Mouse (Mus musculus): ENCODE measurements around the gene Hist1h2ad. TPM values are rescaled to one million over a fixed set of nuclear protein-coding genes. Genes with fewer than 3 reads are reported as not detected.
"Not testable (repeated sequence)": the region's sequence is repeated elsewhere in the genome, so short reads cannot be mapped to it uniquely, and the experiment has no call there.

Gene Hist1h2ad
- polyA plus RNA-seq, 1 experiment from 2014 or later = 6.2 TPM

DNA sequence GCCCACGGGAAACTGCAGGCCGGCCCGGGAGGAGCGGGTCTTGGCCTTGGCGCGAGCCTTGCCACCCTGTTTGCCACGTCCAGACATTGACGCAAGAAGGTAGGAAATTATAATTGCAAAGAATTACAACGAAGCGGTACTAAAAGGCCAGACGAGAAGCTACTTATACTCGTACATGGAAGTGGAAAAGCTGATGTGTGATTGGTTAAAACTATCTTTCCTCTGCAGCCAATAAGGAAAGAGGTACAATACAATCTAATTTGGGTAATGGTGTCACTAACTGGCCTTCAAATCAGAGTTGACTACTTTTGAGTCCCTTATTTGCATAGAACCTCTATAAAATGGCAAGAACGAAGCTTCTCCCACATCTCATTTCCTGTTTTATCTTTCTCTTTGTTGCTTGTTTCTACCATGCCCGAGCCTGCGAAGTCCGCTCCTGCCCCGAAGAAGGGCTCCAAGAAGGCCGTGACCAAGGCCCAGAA, 3.1 kb upstream of the Hist1h2ad start, which contains the start of the genes Hist1h2ae and Hist1h2bg:
Hist1h2ae (minus strand) TSS at position 199 of the 482 bp plus-strand sequence.
Hist1h2bg (plus strand) TSS at position 375 of the 482 bp plus-strand sequence.
- H3K4me3 ChIP-seq (ENCODE audit: low read depth, low read length) = peak within 1 kb of the TSS; percentile 27
- under 1% methylated on average over 18 of the region's 18 CpGs for WGBS

DNA sequence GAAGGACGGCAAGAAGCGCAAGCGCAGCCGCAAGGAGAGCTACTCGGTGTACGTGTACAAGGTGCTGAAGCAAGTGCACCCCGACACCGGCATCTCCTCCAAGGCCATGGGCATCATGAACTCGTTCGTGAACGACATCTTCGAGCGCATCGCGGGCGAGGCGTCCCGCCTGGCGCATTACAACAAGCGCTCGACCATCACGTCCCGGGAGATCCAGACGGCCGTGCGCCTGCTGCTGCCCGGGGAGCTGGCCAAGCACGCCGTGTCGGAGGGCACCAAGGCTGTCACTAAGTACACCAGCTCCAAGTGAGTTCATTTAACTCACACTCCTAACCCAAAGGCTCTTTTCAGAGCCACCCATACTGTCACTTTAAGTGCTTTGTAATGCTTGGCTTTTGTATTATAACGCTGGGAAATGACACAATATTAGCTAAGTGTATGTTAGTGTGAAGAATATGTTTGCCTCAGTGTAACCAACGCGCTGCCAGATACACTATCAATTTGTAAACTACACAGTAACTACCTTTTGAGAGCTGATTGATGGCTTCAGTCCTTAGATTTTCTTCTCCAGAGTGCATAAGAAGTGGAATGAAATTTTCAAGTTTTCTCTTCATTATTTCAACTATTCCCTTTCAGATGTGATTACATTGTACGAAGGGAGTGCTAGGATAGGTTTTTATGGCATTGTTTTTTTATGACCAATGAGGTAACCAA, 2.5 kb upstream of the Hist1h2ad start:
- ATAC-seq (ENCODE audit: insufficient number of reproducible peaks, insufficient read depth, low FRiP score, low read depth); H3K9me3 ChIP-seq (ENCODE audit: control insufficient read depth, low read depth, low read length); H3K4me1 ChIP-seq (ENCODE audit: control insufficient read depth, insufficient read depth, low read length); H3K36me3 ChIP-seq (ENCODE audit: control insufficient read depth, insufficient read depth, low read length); H3K27me3 ChIP-seq (ENCODE audit: control insufficient read depth, insufficient read depth, low read length): not testable (repeated sequence)
- Histone ChIP-seq H3K4me3 (ENCODE audit: low read depth, low read length) (peak overlapping the region; percentile 27), H3K27ac (ENCODE audit: low read length) (peak overlapping the region; percentile 94), H3K9ac (replicated peaks; ENCODE audit: low read depth, low read length) (peak overlapping the region; percentile 22), H3K4me2 (replicated peaks; ENCODE audit: low read depth, low read length) (peak overlapping the region; percentile 41)
- WGBS = 0% methylated on average over 9 of the region's 34 CpGs

More for the DNA sequence above, 3.1 kb upstream of the Hist1h2ad start, which contains the start of the genes Hist1h2ae and Hist1h2bg:
- peak within 1 kb of the TSS; percentile 94 for H3K27ac ChIP-seq (ENCODE audit: low read length)
- H3K9me3 ChIP-seq (ENCODE audit: control insufficient read depth, low read depth, low read length) = no peaks in the 10 kb centered on the region
- H3K4me1 ChIP-seq (ENCODE audit: control insufficient read depth, insufficient read depth, low read length) = no peaks in the 10 kb centered on the region
- no peaks in the 10 kb centered on the region for H3K36me3 ChIP-seq (ENCODE audit: control insufficient read depth, insufficient read depth, low read length)
- no peaks in the 10 kb centered on the region for H3K27me3 ChIP-seq (ENCODE audit: control insufficient read depth, insufficient read depth, low read length)
- peak within 1 kb of the TSS; percentile 22 for H3K9ac ChIP-seq (replicated peaks; ENCODE audit: low read depth, low read length)
- peak; percentile 88 for ATAC-seq (ENCODE audit: insufficient number of reproducible peaks, insufficient read depth, low FRiP score, low read depth)
- H3K4me2 ChIP-seq (replicated peaks; ENCODE audit: low read depth, low read length) = peak within 1 kb of the TSS; percentile 50

DNA sequence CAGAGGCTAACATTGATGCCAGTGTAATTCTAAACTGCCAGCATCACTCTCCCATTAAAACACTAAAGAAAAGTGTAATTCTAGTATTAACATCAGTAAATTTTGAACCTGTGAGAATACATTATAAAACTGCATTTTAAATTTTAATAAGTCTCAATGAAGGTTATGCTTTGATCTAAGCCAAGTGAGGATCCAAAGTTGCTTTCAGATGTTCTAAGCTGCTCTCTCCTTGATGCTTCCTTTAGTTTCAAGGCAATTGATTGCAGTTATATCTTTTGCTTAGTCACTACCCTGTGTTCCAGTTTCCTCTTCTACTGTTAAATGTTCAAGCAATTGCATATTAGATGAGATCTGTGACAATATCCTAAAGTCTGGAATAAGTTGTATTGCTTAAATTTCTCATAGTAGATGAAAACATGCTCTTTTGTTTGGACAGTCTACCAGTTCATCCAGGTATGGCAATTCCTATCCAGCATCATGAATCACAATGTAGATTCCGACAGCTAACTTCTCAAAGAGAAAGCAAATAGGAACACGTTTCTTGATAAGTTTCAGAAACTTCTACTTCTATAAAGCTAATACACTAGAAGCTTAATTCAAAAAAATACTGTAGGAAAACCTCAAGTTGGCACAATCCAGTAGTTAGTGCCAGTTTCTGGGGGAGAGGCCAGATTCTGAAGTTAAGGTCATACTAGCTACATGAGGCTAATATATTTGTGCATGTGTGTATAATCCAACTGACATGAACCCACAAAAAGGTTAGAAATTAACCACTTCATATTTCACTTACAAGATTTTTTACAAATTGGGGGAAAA, 1.8 kb upstream of the Hist1h2ad start:
- no peaks in the 10 kb centered on the region for H3K36me3 ChIP-seq (ENCODE audit: control insufficient read depth, insufficient read depth, low read length)
- 23% methylated on average over 2 of the region's 2 CpGs for whole genome bisulfite sequencing
- peak overlapping the region; percentile 94 for H3K27ac ChIP-seq (ENCODE audit: low read length)
- H3K4me1 ChIP-seq (ENCODE audit: control insufficient read depth, insufficient read depth, low read length) = peaks cover 7% of the 10 kb centered on the region; the same call in 1 of the 2 replicates
- ATAC-seq (ENCODE audit: insufficient number of reproducible peaks, insufficient read depth, low FRiP score, low read depth) = no peak
- no peaks in the 10 kb centered on the region for H3K9me3 ChIP-seq (ENCODE audit: control insufficient read depth, low read depth, low read length)
- no peaks in the 10 kb centered on the region for H3K27me3 ChIP-seq (ENCODE audit: control insufficient read depth, insufficient read depth, low read length)
- peak overlapping the region; percentile 22 for H3K9ac ChIP-seq (replicated peaks; ENCODE audit: low read depth, low read length)
- H3K4me3 ChIP-seq (ENCODE audit: low read depth, low read length) = peak overlapping the region; percentile 27
- H3K4me2 ChIP-seq (replicated peaks; ENCODE audit: low read depth, low read length) = peak overlapping the region; percentile 41

DNA sequence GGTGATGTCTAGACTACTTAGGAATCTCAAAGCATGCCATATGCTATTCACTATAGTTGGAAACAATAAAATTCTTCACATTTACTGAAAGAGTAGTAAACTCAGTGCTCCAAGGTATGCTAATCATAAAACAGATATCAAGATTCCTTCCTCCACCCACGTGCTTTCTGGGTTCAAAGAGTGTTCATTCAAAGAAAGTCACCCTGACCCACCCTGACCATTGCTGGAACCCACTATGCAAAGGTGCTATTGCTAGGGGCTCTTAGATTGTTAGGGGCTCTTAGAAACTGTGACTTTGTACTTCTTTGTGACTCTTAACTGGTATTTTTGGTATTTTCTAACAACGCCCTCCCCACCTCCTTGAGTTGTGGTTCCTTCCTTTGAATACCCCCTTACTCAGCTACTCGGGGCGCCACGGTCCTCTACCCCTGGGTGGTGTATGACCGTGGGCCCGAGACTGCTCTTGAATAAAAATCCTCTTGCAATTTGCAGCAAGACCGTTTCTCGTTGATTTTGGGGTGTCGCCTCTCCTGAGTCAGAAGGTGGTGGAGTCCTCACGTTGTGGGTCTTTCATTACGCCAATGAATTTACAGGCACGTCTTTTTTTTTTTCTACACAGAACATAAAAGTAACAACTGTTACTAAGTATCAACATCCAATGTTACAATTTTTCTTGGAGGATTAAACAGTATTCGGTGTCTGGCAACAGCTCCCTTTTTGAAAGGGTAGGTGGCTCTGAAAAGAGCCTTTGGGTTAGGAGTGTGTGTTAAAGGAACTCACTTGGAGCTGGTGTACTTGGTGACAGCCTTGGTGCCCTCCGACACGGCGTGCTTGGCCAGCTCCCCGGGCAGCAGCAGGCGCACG, 915 bp upstream of the Hist1h2ad start:
- H3K36me3 ChIP-seq (ENCODE audit: control insufficient read depth, insufficient read depth, low read length); H3K9me3 ChIP-seq (ENCODE audit: control insufficient read depth, low read depth, low read length): not testable (repeated sequence)
- 6% methylated on average over 18 of the region's 20 CpGs for WGBS

DNA sequence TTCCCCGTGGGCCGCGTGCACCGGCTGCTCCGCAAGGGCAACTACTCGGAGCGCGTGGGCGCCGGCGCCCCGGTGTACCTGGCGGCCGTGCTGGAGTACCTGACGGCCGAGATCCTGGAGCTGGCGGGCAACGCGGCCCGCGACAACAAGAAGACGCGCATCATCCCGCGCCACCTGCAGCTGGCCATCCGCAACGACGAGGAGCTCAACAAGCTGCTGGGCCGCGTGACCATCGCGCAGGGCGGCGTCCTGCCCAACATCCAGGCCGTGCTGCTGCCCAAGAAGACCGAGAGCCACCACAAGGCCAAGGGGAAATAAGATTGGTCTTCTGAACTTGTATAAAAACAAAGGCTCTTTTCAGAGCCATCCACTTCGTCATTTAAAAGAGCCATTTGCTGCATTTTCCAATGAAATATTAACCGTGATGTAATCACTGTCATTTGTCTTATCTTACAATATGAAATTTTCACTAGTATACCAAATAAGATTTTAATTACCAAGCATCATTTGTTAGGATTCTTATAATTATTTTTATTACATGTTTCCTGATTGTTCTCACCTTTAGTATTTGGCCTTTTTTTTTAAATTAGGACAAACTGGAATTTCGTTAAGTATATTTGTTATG, 477 bp downstream of the Hist1h2ad start:
- not testable (repeated sequence) for H3K4me1 ChIP-seq (ENCODE audit: control insufficient read depth, insufficient read depth, low read length); H3K9me3 ChIP-seq (ENCODE audit: control insufficient read depth, low read depth, low read length); H3K27me3 ChIP-seq (ENCODE audit: control insufficient read depth, insufficient read depth, low read length); ATAC-seq (ENCODE audit: insufficient number of reproducible peaks, insufficient read depth, low FRiP score, low read depth); H3K36me3 ChIP-seq (ENCODE audit: control insufficient read depth, insufficient read depth, low read length)
- peak overlapping the region; percentile 60 for H3K4me2 ChIP-seq (replicated peaks; ENCODE audit: low read depth, low read length)
- 0% methylated on average over 5 of the region's 39 CpGs for WGBS
- peak overlapping the region; percentile 42 for H3K4me3 ChIP-seq (ENCODE audit: low read depth, low read length)
- peak overlapping the region; percentile 42; the same call in 1 of the 2 replicates for H3K9ac ChIP-seq (replicated peaks; ENCODE audit: low read depth, low read length)
- peak overlapping the region; percentile 94 for H3K27ac ChIP-seq (ENCODE audit: low read length)

More for the DNA sequence above, 915 bp upstream of the Hist1h2ad start:
- not testable (repeated sequence) for ATAC-seq (ENCODE audit: insufficient number of reproducible peaks, insufficient read depth, low FRiP score, low read depth); H3K4me1 ChIP-seq (ENCODE audit: control insufficient read depth, insufficient read depth, low read length); H3K27me3 ChIP-seq (ENCODE audit: control insufficient read depth, insufficient read depth, low read length)
- Histone ChIP-seq H3K4me2 (replicated peaks; ENCODE audit: low read depth, low read length) (peak overlapping the region; percentile 41), H3K4me3 (ENCODE audit: low read depth, low read length) (peak overlapping the region; percentile 27), H3K9ac (replicated peaks; ENCODE audit: low read depth, low read length) (peak overlapping the region; percentile 22), H3K27ac (ENCODE audit: low read length) (peak overlapping the region; percentile 94)

DNA sequence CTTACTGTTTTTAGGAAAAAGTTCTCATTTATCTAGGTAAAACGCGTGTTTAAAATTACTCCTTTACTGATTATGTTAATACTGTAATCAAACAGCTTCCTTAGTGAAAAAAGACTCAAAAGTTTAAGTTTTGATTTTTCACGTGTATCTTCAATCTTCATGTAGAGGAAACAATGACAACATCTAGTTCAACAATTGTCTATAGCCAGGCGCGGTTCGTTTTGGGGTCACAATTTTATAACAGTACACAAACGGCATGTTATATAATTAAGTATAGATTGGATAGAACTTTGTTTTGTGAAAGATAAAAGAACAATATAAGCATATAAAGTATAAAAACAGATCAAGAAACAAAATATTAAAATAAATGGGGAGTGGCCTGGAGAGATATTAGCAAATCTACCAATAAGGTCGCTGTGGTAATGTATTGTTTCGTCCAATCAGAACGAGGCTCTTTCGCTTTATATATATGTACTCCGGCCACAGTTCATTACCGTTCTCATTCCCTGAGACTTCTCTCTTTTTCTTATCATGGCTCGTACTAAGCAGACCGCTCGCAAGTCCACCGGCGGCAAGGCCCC, 1.2 kb downstream of the Hist1h2ad start, which contains the start of gene Hist1h3d:
Hist1h3d (plus strand) TSS at position 493 of the 581 bp plus-strand sequence.
- under 1% methylated on average over 18 of the region's 18 CpGs for WGBS
- Histone ChIP-seq H3K9ac (replicated peaks; ENCODE audit: low read depth, low read length) (peak within 1 kb of the TSS; percentile 69), H3K36me3 (ENCODE audit: control insufficient read depth, insufficient read depth, low read length) (no peaks in the 10 kb centered on the region), H3K4me2 (replicated peaks; ENCODE audit: low read depth, low read length) (peak within 1 kb of the TSS; percentile 60), H3K9me3 (ENCODE audit: control insufficient read depth, low read depth, low read length) (no peaks in the 10 kb centered on the region), H3K4me1 (ENCODE audit: control insufficient read depth, insufficient read depth, low read length) (peaks cover 7% of the 10 kb centered on the region; the same call in 1 of the 2 replicates), H3K27ac (ENCODE audit: low read length) (peak within 1 kb of the TSS; percentile 89), H3K4me3 (ENCODE audit: low read depth, low read length) (peak within 1 kb of the TSS; percentile 42), H3K27me3 (ENCODE audit: control insufficient read depth, insufficient read depth, low read length) (no peaks in the 10 kb centered on the region)
- ATAC-seq (ENCODE audit: insufficient number of reproducible peaks, insufficient read depth, low FRiP score, low read depth) = peak; percentile 66

DNA sequence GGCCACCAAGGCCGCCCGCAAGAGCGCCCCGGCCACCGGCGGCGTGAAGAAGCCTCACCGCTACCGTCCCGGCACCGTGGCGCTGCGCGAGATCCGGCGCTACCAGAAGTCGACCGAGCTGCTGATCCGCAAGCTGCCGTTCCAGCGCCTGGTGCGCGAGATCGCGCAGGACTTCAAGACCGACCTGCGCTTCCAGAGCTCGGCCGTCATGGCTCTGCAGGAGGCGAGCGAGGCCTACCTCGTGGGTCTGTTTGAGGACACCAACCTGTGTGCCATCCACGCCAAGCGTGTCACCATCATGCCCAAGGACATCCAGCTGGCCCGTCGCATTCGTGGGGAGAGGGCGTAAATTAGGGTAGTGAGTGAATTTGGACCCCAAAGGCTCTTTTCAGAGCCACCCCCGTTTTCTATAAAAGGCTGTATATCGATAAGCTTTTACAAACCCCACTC, 1.7 kb downstream of the Hist1h2ad start:
- H3K9ac ChIP-seq (replicated peaks; ENCODE audit: low read depth, low read length) = peak overlapping the region; percentile 69
- H3K4me2 ChIP-seq (replicated peaks; ENCODE audit: low read depth, low read length) = peak overlapping the region; percentile 60

More for the DNA sequence above, 1.7 kb downstream of the Hist1h2ad start:
- H3K4me1 ChIP-seq (ENCODE audit: control insufficient read depth, insufficient read depth, low read length) = peaks cover 10% of the 10 kb centered on the region; the same call in 1 of the 2 replicates
- not testable (repeated sequence) for H3K36me3 ChIP-seq (ENCODE audit: control insufficient read depth, insufficient read depth, low read length); H3K27me3 ChIP-seq (ENCODE audit: control insufficient read depth, insufficient read depth, low read length); H3K9me3 ChIP-seq (ENCODE audit: control insufficient read depth, low read depth, low read length); ATAC-seq (ENCODE audit: insufficient number of reproducible peaks, insufficient read depth, low FRiP score, low read depth)
- peak overlapping the region; percentile 42 for H3K4me3 ChIP-seq (ENCODE audit: low read depth, low read length)
- H3K27ac ChIP-seq (ENCODE audit: low read length) = peak overlapping the region; percentile 84
- WGBS = 1% methylated on average over 8 of the region's 40 CpGs

Measured in stomach, embryonic 14.5 days (tissue).